Mouse (Mus musculus): ENCODE results near the gene Ppm1l.

- TF ChIP-seq POLR2A (IDR thresholded peaks at IDR 0.05; ENCODE audit: low read depth, low read length): no peak
- no peak for TF ChIP-seq CTCF (IDR thresholded peaks at IDR 0.05; ENCODE audit: borderline replicate concordance, insufficient read depth, low read length)
Observed at GRCm38 (mm10) chr3:69343124-69343523, 26.5 kb downstream of the Ppm1l start.
